Mouse (Mus musculus): ENCODE measurements around the gene Llph. TPM values are rescaled to one million over a fixed set of nuclear protein-coding genes. Genes with fewer than 3 reads are reported as not detected.

Llph gene
- 10 to 100 TPM; 78.7 to 95.1 TPM for polyA plus RNA-seq (2017; shearing (Covaris generic))

DNA sequence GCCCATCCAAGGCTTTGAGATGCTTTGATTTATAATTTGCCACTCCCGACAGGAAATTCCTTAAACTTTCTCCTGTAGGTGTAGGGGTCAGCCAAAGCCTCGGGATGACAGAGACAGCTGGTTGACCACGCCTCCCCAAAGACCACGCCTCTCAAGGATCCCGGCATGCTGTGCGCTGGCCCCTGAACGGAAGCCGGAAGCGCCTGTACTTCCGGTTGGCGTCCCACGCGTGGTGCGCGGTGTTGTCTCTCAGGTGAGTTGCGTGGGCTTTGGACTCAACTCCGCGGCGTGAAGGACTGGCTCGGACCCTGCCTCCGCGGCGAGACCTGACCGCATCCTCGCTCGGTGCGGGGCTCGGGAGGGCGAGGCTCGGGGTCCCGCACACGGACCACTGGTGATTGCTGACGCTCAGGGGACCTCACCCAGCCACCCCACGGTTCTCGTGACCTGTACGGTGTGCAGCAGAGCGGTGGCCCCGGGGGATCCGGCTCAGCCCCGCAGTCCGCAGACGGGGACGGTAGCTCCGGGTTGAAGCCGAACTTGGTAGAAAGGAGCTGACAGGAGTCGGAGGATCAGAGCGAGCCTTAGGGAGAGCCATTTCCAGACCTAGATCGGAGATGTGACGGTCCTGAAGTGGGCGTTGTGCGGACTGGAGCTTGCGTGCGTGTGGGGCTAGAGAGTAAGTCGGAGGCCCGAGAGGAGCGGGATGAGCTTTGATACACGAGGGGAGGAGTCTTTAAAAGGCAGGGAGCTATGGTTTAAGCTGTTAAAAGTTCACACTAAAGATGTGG is at the start of gene Llph:
Llph (plus strand) TSS at position 200 of the 791 bp plus-strand sequence.

DNA sequence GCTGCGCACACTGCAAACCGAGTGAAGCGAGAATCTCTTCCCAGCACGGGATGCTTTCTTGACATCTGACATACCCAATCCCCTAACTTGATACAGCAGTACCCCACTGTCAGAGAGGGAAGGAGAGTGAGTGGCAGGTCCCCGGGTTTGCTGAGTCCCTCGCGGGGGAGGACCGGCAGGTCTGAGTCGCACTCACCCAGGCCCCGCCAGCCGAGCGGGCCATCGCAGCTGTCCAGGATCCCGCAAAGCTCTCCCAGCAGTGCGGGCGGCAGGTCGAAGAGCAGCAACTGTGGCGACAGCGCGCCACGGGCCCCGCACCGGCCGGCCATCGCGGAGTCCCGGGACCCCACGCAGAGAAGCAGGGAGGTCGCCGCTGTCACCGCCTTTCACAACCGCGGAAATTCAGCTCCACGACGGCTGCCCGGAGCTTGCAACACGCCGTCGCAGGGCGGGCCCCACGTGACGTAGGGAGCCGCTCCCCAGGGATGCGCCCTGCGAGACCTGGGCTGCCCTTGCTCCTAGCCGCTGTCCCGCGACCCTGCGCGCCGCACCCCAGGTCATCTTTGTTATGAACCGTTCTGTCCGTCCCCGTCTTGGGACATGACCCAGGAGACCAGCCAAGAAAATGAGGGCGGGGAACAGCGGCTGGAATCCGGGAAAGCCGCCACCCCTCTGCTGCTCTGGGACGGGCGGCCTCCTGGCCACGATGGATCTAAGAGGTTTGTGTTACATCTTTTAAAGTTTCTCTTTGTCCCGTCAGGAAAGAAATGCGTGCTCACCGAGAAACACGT is 25.5 kb upstream of the Llph start, which contains the start of gene Tmbim4:
Tmbim4 (plus strand) TSS at position 460 of the 791 bp plus-strand sequence.

DNA sequence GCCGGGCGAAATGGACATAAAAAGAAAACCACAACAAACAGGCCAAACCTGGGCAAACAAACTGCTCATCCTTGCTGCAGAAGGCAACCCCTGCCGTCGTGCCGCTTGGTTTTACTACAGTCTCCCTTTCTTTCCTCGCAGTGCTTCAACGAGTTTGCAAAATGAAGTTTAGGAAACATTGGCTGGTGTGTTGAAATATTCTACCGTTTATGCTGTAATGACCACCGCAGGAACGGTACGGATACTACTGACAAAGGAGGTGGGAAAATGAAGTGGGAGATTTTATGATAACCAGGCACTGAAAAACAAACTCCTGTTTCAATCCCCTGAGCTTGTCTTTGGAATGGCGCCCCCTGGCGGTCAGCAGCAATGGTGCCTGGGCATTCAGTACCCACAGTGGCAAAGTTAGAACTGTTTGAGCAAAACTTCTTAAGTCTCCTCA is 24.9 kb upstream of the Llph start, which contains the start of gene Irak3:
Irak3 (minus strand) TSS at position 170 of the 442 bp plus-strand sequence.

Other genes starting within 250 kb of the Llph start
- 10 to 100 TPM; 12.8 to 21.4 TPM for gene Helb, start 114.1 kb upstream of the Llph start, polyA plus RNA-seq (2017; shearing (Covaris generic))
- 100 to 1,000 TPM; 134 to 184 TPM for gene Tmbim4, start 25.5 kb upstream of the Llph start, polyA plus RNA-seq (2017; shearing (Covaris generic))
- gene Irak3, start 24.9 kb upstream of the Llph start, polyA plus RNA-seq (2017; shearing (Covaris generic)), result 10 to 100 TPM in 1 of 2 experiments, 1 to 10 TPM in 1; 4.8 to 10.6 TPM
- gene Hmga2, start 249.4 kb downstream of the Llph start, polyA plus RNA-seq (2017; shearing (Covaris generic)), result under 1 TPM; 0.13 to 0.69 TPM

Measured in inflammation-experienced regulatory T-cells (primary cell).